Mouse (Mus musculus): ENCODE data around the gene Adarb1. TPM values are rescaled to one million over a fixed set of nuclear protein-coding genes. Genes with fewer than 3 reads are reported as not detected.

The Adarb1 gene
- total and polyA plus RNA-seq, 3 experiments, result 11.4 to 17.2 (median 17.1) TPM

DNA sequence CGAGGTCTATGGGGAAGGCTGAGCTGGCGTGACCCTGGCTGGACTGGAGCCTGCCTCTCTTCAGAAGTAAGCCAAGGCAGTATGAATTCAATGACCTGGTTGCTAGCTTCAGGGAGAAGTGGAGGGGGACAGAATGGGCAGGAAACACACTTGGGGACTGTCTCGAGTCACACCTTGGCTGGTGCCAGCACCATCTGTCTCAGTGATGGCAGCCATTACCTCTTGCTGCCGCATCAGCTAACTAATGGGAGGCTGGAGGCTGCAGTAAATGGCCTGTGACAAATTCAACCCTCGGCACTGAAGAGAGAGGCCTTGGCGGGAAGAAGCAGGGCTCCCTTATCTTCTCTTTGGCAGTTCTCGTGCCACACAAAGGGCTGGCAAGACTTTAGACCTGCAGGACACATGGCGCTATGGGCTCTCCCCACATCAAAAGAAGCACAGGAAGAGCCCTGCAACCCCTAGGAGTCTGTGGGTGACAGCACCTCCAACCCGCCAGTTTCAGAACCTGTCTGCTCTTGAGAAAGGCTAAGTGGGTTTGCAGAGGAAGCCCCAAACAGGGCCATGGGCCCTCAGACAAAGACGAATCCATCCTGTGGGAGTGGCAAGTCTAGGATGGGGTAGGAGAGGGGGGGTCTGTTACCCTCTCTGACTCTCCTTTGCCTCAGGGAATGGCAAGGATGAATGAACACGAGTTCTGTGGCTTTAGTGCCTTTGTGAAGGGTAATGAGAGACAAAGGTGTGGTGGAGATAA lies 144.9 kb downstream of the Adarb1 start:
- 65% methylated on average over 11 of the region's 11 CpGs for WGBS
- Histone ChIP-seq H3K27me3 (ENCODE audit: control insufficient read depth, insufficient read depth, low read length) (no peaks in the 10 kb centered on the region), H3K4me1 (ENCODE audit: control insufficient read depth, insufficient read depth, low read length) (no peaks in the 10 kb centered on the region), H3K9ac (ENCODE audit: low read depth, low read length) (no peak overlapping the region), H3K79me2 (replicated peaks; ENCODE audit: control insufficient read depth, insufficient read depth, low read length) (no peaks in the 10 kb centered on the region), H3K36me3 (ENCODE audit: control insufficient read depth, insufficient read depth, low read length) (no peaks in the 10 kb centered on the region), H3K4me3 (no peak overlapping the region), H3K27ac (no peak overlapping the region)
- intact Hi-C loops (cut with DNase I), result no loop called here
- TF ChIP-seq POLR2A (IDR thresholded peaks at IDR 0.05; ENCODE audit: insufficient read depth, low read depth, low read length) (no peak), EP300 (IDR thresholded peaks at IDR 0.05; ENCODE audit: insufficient read depth, low read depth, low read length) (no peak), CTCF (IDR thresholded peaks at IDR 0.05) (no peak)
- no peak for DNase-seq

DNA sequence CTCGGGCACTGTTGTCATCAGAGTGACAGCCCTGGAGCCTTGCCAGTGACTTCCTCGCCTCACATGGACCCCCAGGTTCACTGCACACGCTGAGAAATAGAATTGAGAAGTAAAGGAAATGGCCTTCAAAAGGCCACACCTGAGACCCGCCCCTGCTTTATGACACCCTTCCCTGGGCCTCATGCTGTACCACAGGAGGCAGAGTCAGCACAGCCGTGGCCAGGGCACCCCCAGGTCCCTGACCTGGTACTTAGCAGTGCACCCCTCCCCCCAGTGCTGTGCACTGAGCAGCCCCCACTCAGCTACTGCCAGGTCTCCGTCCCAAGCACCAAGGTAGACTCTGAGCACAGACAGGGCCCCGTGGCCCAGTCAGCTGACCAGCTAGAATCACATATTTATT lies 148.9 kb downstream of the Adarb1 start:
- intact Hi-C loops (cut with DNase I), result no loop called here
- TF ChIP-seq CTCF (IDR thresholded peaks at IDR 0.05) (no peak), POLR2A (IDR thresholded peaks at IDR 0.05; ENCODE audit: insufficient read depth, low read depth, low read length) (no peak), EP300 (IDR thresholded peaks at IDR 0.05; ENCODE audit: insufficient read depth, low read depth, low read length) (no peak)
- Histone ChIP-seq H3K27ac (no peak overlapping the region), H3K9ac (ENCODE audit: low read depth, low read length) (no peak overlapping the region), H3K79me2 (replicated peaks; ENCODE audit: control insufficient read depth, insufficient read depth, low read length) (no peaks in the 10 kb centered on the region), H3K27me3 (ENCODE audit: control insufficient read depth, insufficient read depth, low read length) (no peaks in the 10 kb centered on the region), H3K36me3 (ENCODE audit: control insufficient read depth, insufficient read depth, low read length) (no peaks in the 10 kb centered on the region), H3K4me1 (ENCODE audit: control insufficient read depth, insufficient read depth, low read length) (no peaks in the 10 kb centered on the region), H3K4me3 (no peak overlapping the region)
- 64% methylated on average over 7 of the region's 7 CpGs for WGBS
- no peak for DNase-seq

DNA sequence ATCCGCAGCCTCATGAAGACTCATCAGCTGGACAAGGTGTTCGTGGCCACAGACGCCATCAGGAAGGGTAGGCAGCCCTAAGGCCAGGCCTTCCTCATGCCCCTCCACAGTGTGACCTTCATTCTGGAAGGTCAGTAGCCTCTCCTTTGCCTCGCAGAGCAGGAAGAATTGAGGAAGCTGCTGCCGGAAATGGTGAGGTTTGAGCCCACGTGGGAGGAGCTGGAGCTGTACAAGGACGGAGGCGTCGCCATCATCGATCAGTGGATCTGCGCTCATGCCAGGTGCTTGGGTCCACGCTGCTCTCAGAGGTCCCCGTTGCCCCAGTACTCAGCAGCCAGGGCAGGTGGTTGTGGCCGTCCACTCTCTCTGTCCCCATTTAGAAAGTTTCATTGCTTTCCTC lies 151.0 kb downstream of the Adarb1 start:
- no peak overlapping the region for H3K9ac ChIP-seq (ENCODE audit: low read depth, low read length)
- no peaks in the 10 kb centered on the region for H3K27me3 ChIP-seq (ENCODE audit: control insufficient read depth, insufficient read depth, low read length)
- H3K36me3 ChIP-seq (ENCODE audit: control insufficient read depth, insufficient read depth, low read length), result no peaks in the 10 kb centered on the region
- DNase-seq, result no peak
- H3K4me1 ChIP-seq (ENCODE audit: control insufficient read depth, insufficient read depth, low read length), result no peaks in the 10 kb centered on the region
- H3K27ac ChIP-seq, result no peak overlapping the region
- WGBS, result 75% methylated on average over 14 of the region's 14 CpGs
- TF ChIP-seq POLR2A (IDR thresholded peaks at IDR 0.05; ENCODE audit: insufficient read depth, low read depth, low read length) (no peak), CTCF (IDR thresholded peaks at IDR 0.05) (no peak), EP300 (IDR thresholded peaks at IDR 0.05; ENCODE audit: insufficient read depth, low read depth, low read length) (no peak)
- intact Hi-C loops (cut with DNase I), result no loop called here
- H3K4me3 ChIP-seq, result no peak overlapping the region
- no peaks in the 10 kb centered on the region for H3K79me2 ChIP-seq (replicated peaks; ENCODE audit: control insufficient read depth, insufficient read depth, low read length)

DNA sequence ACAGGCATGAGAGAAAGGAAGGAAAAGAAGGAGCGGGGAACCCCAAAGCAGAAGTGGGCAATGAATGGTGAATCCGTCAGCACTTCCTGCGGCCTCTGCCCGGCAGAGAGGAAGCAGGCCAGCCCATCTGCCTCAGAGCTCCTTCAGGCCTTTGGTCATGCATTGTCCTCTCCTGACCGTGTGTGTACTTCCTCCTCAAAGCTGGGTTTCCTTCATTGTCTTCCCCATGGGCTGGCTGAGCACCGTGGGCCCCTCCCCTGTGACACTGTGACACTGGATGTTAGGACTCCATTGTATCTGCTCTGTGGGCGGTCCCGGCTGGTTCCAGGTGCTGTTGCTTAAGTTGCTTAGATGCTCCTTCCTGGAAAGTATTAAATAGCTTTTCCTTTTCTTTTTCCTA lies 151.8 kb downstream of the Adarb1 start:
- Histone ChIP-seq H3K4me1 (ENCODE audit: control insufficient read depth, insufficient read depth, low read length) (no peaks in the 10 kb centered on the region), H3K27me3 (ENCODE audit: control insufficient read depth, insufficient read depth, low read length) (no peaks in the 10 kb centered on the region), H3K9ac (ENCODE audit: low read depth, low read length) (no peak overlapping the region), H3K27ac (no peak overlapping the region), H3K4me3 (no peak overlapping the region), H3K36me3 (ENCODE audit: control insufficient read depth, insufficient read depth, low read length) (no peaks in the 10 kb centered on the region), H3K79me2 (replicated peaks; ENCODE audit: control insufficient read depth, insufficient read depth, low read length) (no peaks in the 10 kb centered on the region)
- WGBS, result 46% methylated on average over 8 of the region's 8 CpGs
- peak in 1 of 2 experiments; percentile 63 for DNase-seq
- TF ChIP-seq POLR2A (IDR thresholded peaks at IDR 0.05; ENCODE audit: insufficient read depth, low read depth, low read length) (no peak), EP300 (IDR thresholded peaks at IDR 0.05; ENCODE audit: insufficient read depth, low read depth, low read length) (0 out of 2 replicates have a peak, but pooled peaks have one; percentile 35), CTCF (IDR thresholded peaks at IDR 0.05) (no peak)
- intact Hi-C loops (cut with DNase I), result no loop called here

DNA sequence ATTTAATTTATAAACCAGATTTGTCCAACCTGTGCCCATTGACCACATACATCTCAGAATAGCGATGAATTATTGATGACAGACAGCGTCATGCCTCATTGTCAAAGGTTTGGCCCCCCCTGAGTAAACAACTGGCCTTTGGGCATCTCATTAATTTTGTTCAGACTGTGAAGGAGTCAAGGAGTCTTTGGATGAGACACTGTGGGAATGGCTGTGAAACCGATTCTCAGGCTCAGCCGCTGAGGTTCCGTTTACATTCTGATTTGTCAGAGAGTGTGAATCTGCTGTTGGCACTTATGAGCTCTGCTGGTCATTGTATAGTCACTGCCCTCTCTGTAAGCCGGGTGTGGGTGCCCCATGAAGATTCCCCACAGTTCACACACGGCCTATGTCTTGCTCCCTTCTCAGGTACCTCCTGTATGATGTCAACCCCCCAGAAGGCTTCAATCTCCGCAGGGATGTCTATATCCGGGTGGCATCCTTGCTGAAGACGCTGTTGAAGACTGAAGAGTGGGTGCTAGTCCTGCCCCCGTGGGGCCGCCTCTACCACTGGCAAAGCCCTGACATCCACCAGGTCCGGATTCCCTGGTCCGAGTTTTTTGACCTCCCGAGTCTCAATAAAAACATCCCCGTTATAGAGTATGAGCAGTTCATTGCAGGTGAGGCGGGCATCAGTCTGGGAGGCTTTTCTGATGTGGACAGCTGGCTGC lies 157.7 kb downstream of the Adarb1 start:
- DNase-seq, result no peak
- peaks cover 2% of the 10 kb centered on the region; the same call in 1 of the 2 replicates for H3K4me1 ChIP-seq (ENCODE audit: control insufficient read depth, insufficient read depth, low read length)
- no peak overlapping the region for H3K27ac ChIP-seq
- no peak overlapping the region for H3K9ac ChIP-seq (ENCODE audit: low read depth, low read length)
- H3K36me3 ChIP-seq (ENCODE audit: control insufficient read depth, insufficient read depth, low read length), result no peaks in the 10 kb centered on the region
- peak overlapping the region; percentile 70 for H3K4me3 ChIP-seq
- H3K79me2 ChIP-seq (replicated peaks; ENCODE audit: control insufficient read depth, insufficient read depth, low read length), result no peaks in the 10 kb centered on the region
- intact Hi-C loops (cut with DNase I), result no loop called here
- TF ChIP-seq EP300 (IDR thresholded peaks at IDR 0.05; ENCODE audit: insufficient read depth, low read depth, low read length) (no peak), CTCF (IDR thresholded peaks at IDR 0.05) (no peak), POLR2A (IDR thresholded peaks at IDR 0.05; ENCODE audit: insufficient read depth, low read depth, low read length) (no peak)
- 81% methylated on average over 17 of the region's 17 CpGs for WGBS
- H3K27me3 ChIP-seq (ENCODE audit: control insufficient read depth, insufficient read depth, low read length), result no peaks in the 10 kb centered on the region

Data from heart, adult 2 months (tissue).